Mouse (Mus musculus) forebrain, embryonic 10.5 days (tissue): ENCODE data around the gene Pnldc1. TPM values are rescaled to one million over a fixed set of nuclear protein-coding genes. Genes with fewer than 3 reads are reported as not detected.

Experiments used
- DNase-seq: peaks from one replicate; pipeline ENCODE4 v3.0.0-alpha.2; 2017; ENCODE audit warnings: low spot score; ENCODE audit errors: extremely low spot score
- H3K27ac ChIP-seq: fragments of 300-500 bp; sonication (generic); 2 replicates; pipeline ENCODE4 v1.5.1; 2016; ENCODE audit warnings: mild to moderate bottlenecking
- H3K27me3 ChIP-seq: fragments of 300-500 bp; sonication (generic); 2 replicates; pipeline ENCODE4 v1.6.1; 2016; ENCODE audit warnings: mild to moderate bottlenecking; ENCODE audit not compliant: poor library complexity, severe bottlenecking
- H3K36me3 ChIP-seq: fragments of 300-500 bp; sonication (generic); replicated peaks from 2 replicates; pipeline ENCODE4 v1.6.1; 2016; ENCODE audit warnings: mild to moderate bottlenecking, moderate library complexity
- H3K4me1 ChIP-seq: fragments of 300-500 bp; sonication (generic); 2 replicates; pipeline ENCODE4 v1.6.1; 2016
- H3K4me3 ChIP-seq: fragments of 300-500 bp; sonication (generic); 2 replicates; pipeline ENCODE4 v1.5.1; 2016; ENCODE audit warnings: mild to moderate bottlenecking, moderate library complexity
- H3K9me3 ChIP-seq: fragments of 300-500 bp; sonication (generic); 2 replicates; pipeline ENCODE4 v1.6.1; 2016; ENCODE audit warnings: mild to moderate bottlenecking, moderate library complexity
- WGBS: fragments of 180-500 bp; shearing (Covaris S2); methylation state at CpG from one replicate; pipeline ENCODE4 v1.1.7; 2016; 5-methylcytosine and 5-hydroxymethylcytosine counted together
- microRNA-seq: library from miRNA; unstranded; fragments of <30 nt; microRNA quantifications from one replicate; pipeline ENCODE4, GENCODE M21; 2017
- polyA plus RNA-seq: library from polyadenylated mRNA; unstranded; fragments of >200 nt; fragmentation: Nextera tagmentation; extraction: Ambion mirVana; gene quantifications from 2 replicates; pipeline ENCODE4 v1.2.1, GENCODE M21; 2016

The Pnldc1 gene
- polyA plus RNA-seq, 1 experiment from 2014 or later, result 2.7 TPM

- no peaks in the 10 kb centered on the region for H3K27me3 ChIP-seq
- no peaks in the 10 kb centered on the region for H3K36me3 ChIP-seq
- WGBS, result 90% methylated on average over 4 of the region's 4 CpGs
- H3K27ac ChIP-seq, result no peak overlapping the region
- DNase-seq, result no peak
- H3K9me3 ChIP-seq, result no peaks in the 10 kb centered on the region
- no peak overlapping the region for H3K4me3 ChIP-seq
- H3K4me1 ChIP-seq, result peaks cover 6% of the 10 kb centered on the region; the same call in 1 of the 2 replicates
Observed at GRCm38 (mm10) chr17:12844540-12844939, 65.5 kb downstream of the Pnldc1 start.

GRCm38 (mm10) chr17:12843826-12844225 lies 66.2 kb downstream of the Pnldc1 start:
- no peak overlapping the region for H3K4me3 ChIP-seq
- H3K27me3 ChIP-seq, result no peaks in the 10 kb centered on the region
- 89% methylated on average over 6 of the region's 6 CpGs for WGBS
- DNase-seq, result no peak
- no peaks in the 10 kb centered on the region for H3K36me3 ChIP-seq
- H3K27ac ChIP-seq, result no peak overlapping the region
- H3K4me1 ChIP-seq, result peaks cover 6% of the 10 kb centered on the region; the same call in 1 of the 2 replicates
- no peaks in the 10 kb centered on the region for H3K9me3 ChIP-seq

- no peaks in the 10 kb centered on the region for H3K9me3 ChIP-seq
- 75% methylated on average over 10 of the region's 10 CpGs for WGBS
- H3K27ac ChIP-seq, result no peak overlapping the region
- H3K4me1 ChIP-seq, result no peaks in the 10 kb centered on the region
- H3K36me3 ChIP-seq, result no peaks in the 10 kb centered on the region
- no peaks in the 10 kb centered on the region for H3K27me3 ChIP-seq
- no peak overlapping the region for H3K4me3 ChIP-seq
- no peak for DNase-seq
Observed at GRCm38 (mm10) chr17:12839475-12840267, 70.4 kb downstream of the Pnldc1 start.

Small RNA genes lying within 50 kb of the gene (microRNA-seq; reads per million reads assigned to microRNA genes)
- not detected for gene Gm24085

Other genes with a start within 250 kb of the Pnldc1 start
- not detected in 2 replicates for gene Slc22a1, start 234.4 kb downstream of the Pnldc1 start, polyA plus RNA-seq
- 20.0 and 20.5 TPM in 2 replicates for gene Igf2r, start 140.6 kb downstream of the Pnldc1 start, polyA plus RNA-seq
- 0.49 and 0.51 TPM in 2 replicates for gene Mas1, start 42.1 kb downstream of the Pnldc1 start, polyA plus RNA-seq
- gene Mrgprh, start 34.2 kb downstream of the Pnldc1 start, polyA plus RNA-seq, result not detected in 2 replicates
- 533 and 536 TPM in 2 replicates for gene Tcp1, start 5.5 kb upstream of the Pnldc1 start, polyA plus RNA-seq
- gene Mrpl18, start 6.1 kb upstream of the Pnldc1 start, polyA plus RNA-seq, result 199 and 207 TPM in 2 replicates
- gene Acat3, start 30.4 kb upstream of the Pnldc1 start, polyA plus RNA-seq, result 1.5 and 2.0 TPM in 2 replicates
- gene Acat2, start 50.5 kb upstream of the Pnldc1 start, polyA plus RNA-seq, result 396 and 405 TPM in 2 replicates
- gene Wtap, start 83.9 kb upstream of the Pnldc1 start, polyA plus RNA-seq, result 140 and 149 TPM in 2 replicates
- 109 TPM in 2 replicates for gene Sod2, start 96.6 kb upstream of the Pnldc1 start, polyA plus RNA-seq
- gene Gpr31b, start 142.1 kb upstream of the Pnldc1 start, polyA plus RNA-seq, result not detected in 2 replicates
- gene Tcp10b, start 150.9 kb upstream of the Pnldc1 start, polyA plus RNA-seq, result not detected in 2 replicates
- gene Unc93a, start 221.6 kb upstream of the Pnldc1 start, polyA plus RNA-seq, result not detected in 2 replicates